Mouse (Mus musculus): Measurements from ENCODE around the gene Abcd1.

GRCm38 (mm10) chrX:73673968-73674661, 42.3 kb upstream of the Abcd1 start:
- TF ChIP-seq CTCF (IDR thresholded peaks at IDR 0.05; ENCODE audit: low read depth), result no peak
- no peak for TF ChIP-seq EP300 (optimal IDR thresholded peaks at IDR 0.05)

All from stomach, postnatal 0 days (tissue).